Mouse (Mus musculus): ENCODE measurements around the gene Gm44503.
A peak's percentile ranks its signal among the peaks of the same experiment; 100 is the strongest.

GRCm38 (mm10) chr9:72969874-72970273 is 11.2 kb downstream of the Gm44503 start:
- TF ChIP-seq CTCF (IDR thresholded peaks at IDR 0.05; ENCODE audit: low read depth) (peak; percentile 22; the same call in 1 of the 2 replicates), EP300 (IDR thresholded peaks at IDR 0.05; ENCODE audit: low read depth) (no peak)

Data from liver, embryonic 14.5 days (tissue).